Mouse (Mus musculus) brain, adult 2 months (tissue): ENCODE data around the gene Odf4.

Experiments
- DNase-seq: peaks from one replicate; pipeline ENCODE4 v3.0.0; 2011; ENCODE audit warnings: low read depth, low spot score

The Odf4 gene

GRCm38 (mm10) chr11:68902823-68903222 is 24.1 kb downstream of the Odf4 start:
- DNase-seq, result no peak

GRCm38 (mm10) chr11:68902367-68902766 is 24.5 kb downstream of the Odf4 start:
- no peak for DNase-seq

- DNase-seq, result no peak
Measured at GRCm38 (mm10) chr11:68902047-68902364, 24.9 kb downstream of the Odf4 start.

GRCm38 (mm10) chr11:68901351-68902046 is 25.4 kb downstream of the Odf4 start, which contains the start of gene Rpl26:
TSS of gene Rpl26 (plus strand) at chr11:68901583.
- DNase-seq, result peak; percentile 99

GRCm38 (mm10) chr11:68900519-68901350 is 26.1 kb downstream of the Odf4 start:
- no peak for DNase-seq

GRCm38 (mm10) chr11:68899815-68900214 is 27.1 kb downstream of the Odf4 start:
- peak; percentile 12 for DNase-seq

GRCm38 (mm10) chr11:68898790-68899189 is 28.1 kb downstream of the Odf4 start:
- DNase-seq, result no peak

- no peak for DNase-seq
Measured at GRCm38 (mm10) chr11:68897838-68898237, 29.0 kb downstream of the Odf4 start.

GRCm38 (mm10) chr11:68897120-68897519 is 29.8 kb downstream of the Odf4 start:
- DNase-seq, result peak; percentile 61

- no peak for DNase-seq
Measured at GRCm38 (mm10) chr11:68896247-68896646, 30.6 kb downstream of the Odf4 start.

GRCm38 (mm10) chr11:68893911-68894464 is 32.9 kb downstream of the Odf4 start:
- no peak for DNase-seq

- DNase-seq, result no peak
Measured at GRCm38 (mm10) chr11:68892233-68892832, 34.5 kb downstream of the Odf4 start.

- DNase-seq, result no peak
Measured at GRCm38 (mm10) chr11:68891823-68892222, 35.1 kb downstream of the Odf4 start.

GRCm38 (mm10) chr11:68890625-68891024 is 36.3 kb downstream of the Odf4 start:
- no peak for DNase-seq

- no peak for DNase-seq
Measured at GRCm38 (mm10) chr11:68888653-68889052, 38.2 kb downstream of the Odf4 start.

GRCm38 (mm10) chr11:68888253-68888652 is 38.6 kb downstream of the Odf4 start, which contains the start of gene Rnf222:
TSS of gene Rnf222 (plus strand) at chr11:68888553.
- DNase-seq, result no peak

- DNase-seq, result no peak
Measured at GRCm38 (mm10) chr11:68886091-68886490, 40.8 kb downstream of the Odf4 start.

- no peak for DNase-seq
Measured at GRCm38 (mm10) chr11:68884368-68884767, 42.5 kb downstream of the Odf4 start.

- no peak for DNase-seq
Measured at GRCm38 (mm10) chr11:68883843-68884242, 43.0 kb downstream of the Odf4 start.

GRCm38 (mm10) chr11:68882107-68882506 is 44.8 kb downstream of the Odf4 start:
- DNase-seq, result no peak

- no peak for DNase-seq
Measured at GRCm38 (mm10) chr11:68878811-68879210, 48.1 kb downstream of the Odf4 start.

- peak; percentile 83 for DNase-seq
Measured at GRCm38 (mm10) chr11:68874841-68875240, 52.0 kb downstream of the Odf4 start.
